Mouse (Mus musculus): ENCODE results near the gene Cpeb3. TPM values are rescaled to one million over a fixed set of nuclear protein-coding genes. Genes with fewer than 3 reads are reported as not detected.

Gene Cpeb3
- polyA plus RNA-seq, 1 experiment, result 3.8 TPM

DNA sequence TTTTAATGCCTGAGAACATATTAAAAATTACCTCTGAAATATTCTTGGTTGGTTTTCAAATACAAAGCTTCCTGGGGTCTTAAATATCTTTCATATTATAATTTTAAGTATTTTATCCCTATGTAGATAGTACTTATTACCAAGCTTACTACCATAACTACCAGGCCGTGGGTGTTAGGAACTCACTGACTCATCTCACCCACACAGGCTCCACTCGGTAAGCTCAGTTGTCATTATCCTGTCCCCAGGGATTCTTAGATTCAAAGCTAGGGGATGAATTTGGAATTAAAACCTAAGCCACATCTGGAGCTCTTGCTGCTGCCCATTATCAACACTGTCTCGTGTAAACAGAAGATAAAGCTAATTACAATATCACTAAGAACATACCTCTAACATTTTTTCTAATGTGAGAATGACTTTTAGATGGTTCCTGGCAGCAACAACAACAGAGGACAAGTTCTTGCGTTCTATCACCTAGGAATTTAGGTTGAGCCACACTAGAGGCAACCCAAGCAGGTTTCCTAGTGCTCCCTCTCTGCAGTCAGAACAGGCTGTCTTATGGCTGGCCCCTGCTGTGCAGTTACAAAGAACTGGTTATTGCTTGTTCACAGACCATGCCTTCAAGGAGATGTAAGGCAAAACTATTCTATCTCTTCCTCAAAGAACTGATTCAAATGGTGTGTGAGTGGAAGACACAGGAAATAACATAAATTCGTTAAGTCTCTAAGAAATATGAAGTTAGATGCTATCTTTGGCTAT, 135.4 kb downstream of the Cpeb3 start:
- H3K27ac ChIP-seq (ENCODE audit: control insufficient read depth, insufficient read depth, low read length), result no peak overlapping the region
- WGBS, result 91% methylated on average over 5 of the region's 5 CpGs
- no peak overlapping the region for H3K4me3 ChIP-seq (ENCODE audit: control insufficient read depth, insufficient read depth, low read length)
- H3K36me3 ChIP-seq (ENCODE audit: control insufficient read depth, insufficient read depth, low read length), result no peaks in the 10 kb centered on the region
- no peaks in the 10 kb centered on the region for H3K27me3 ChIP-seq (ENCODE audit: control insufficient read depth, insufficient read depth, low read length)
- no peak for DNase-seq
- H3K4me1 ChIP-seq (replicated peaks; ENCODE audit: control insufficient read depth, insufficient read depth, low read length), result no peaks in the 10 kb centered on the region
- no peak for TF ChIP-seq POLR2A (IDR thresholded peaks at IDR 0.05; ENCODE audit: control insufficient read depth, extremely low read depth, insufficient read depth, low read length, poor library complexity)
- no peak for TF ChIP-seq CTCF (IDR thresholded peaks at IDR 0.05; ENCODE audit: borderline replicate concordance, control insufficient read depth, extremely low read depth, insufficient read depth, low read length, poor library complexity)

DNA sequence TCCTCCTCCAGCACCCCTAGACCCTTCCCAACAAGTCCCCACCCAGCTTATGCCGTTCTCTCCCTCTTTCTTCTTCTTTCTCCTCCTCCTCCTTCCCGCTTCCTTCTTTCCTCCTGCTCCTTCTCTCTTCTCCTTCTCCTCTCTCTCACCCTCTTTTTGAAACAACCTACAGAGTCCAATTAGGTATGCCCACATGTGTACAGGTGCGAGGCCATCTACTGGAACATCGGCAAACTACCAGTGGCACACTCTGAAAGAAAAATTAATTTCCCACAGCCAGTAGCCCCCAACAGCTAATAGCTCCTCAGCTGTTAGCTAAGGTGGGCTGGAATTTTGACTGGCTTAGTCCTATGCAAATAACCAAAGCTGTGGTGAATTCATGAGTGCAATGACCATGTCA, 139.2 kb downstream of the Cpeb3 start:
- no peak overlapping the region for H3K27ac ChIP-seq (ENCODE audit: control insufficient read depth, insufficient read depth, low read length)
- no peaks in the 10 kb centered on the region for H3K27me3 ChIP-seq (ENCODE audit: control insufficient read depth, insufficient read depth, low read length)
- no peak overlapping the region for H3K4me3 ChIP-seq (ENCODE audit: control insufficient read depth, insufficient read depth, low read length)
- no peaks in the 10 kb centered on the region for H3K4me1 ChIP-seq (replicated peaks; ENCODE audit: control insufficient read depth, insufficient read depth, low read length)
- H3K36me3 ChIP-seq (ENCODE audit: control insufficient read depth, insufficient read depth, low read length), result no peaks in the 10 kb centered on the region
- DNase-seq, result no peak
- WGBS, result 94% methylated on average over 4 of the region's 4 CpGs
- no peak for TF ChIP-seq CTCF (IDR thresholded peaks at IDR 0.05; ENCODE audit: borderline replicate concordance, control insufficient read depth, extremely low read depth, insufficient read depth, low read length, poor library complexity)
- no peak for TF ChIP-seq POLR2A (IDR thresholded peaks at IDR 0.05; ENCODE audit: control insufficient read depth, extremely low read depth, insufficient read depth, low read length, poor library complexity)

DNA sequence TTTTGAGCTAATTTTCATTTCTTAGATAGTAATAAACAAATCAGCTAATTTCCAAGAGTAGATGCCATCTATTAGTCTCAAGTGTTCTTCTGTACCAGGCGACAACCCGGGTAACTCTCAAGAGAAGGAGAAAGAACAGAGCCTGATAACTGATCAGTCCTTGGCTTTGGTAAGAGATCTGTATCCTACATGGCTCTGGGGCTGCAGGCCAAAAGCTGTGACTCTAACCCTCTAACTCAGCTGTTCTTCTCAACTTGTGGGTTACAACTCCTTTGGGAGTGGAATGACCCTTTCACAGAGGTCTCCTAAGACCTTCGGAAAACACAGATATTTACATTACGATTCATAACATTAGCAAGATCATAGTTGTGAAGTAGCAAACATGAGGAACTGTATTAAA, 148.3 kb downstream of the Cpeb3 start:
- H3K27me3 ChIP-seq (ENCODE audit: control insufficient read depth, insufficient read depth, low read length), result no peaks in the 10 kb centered on the region

DNA sequence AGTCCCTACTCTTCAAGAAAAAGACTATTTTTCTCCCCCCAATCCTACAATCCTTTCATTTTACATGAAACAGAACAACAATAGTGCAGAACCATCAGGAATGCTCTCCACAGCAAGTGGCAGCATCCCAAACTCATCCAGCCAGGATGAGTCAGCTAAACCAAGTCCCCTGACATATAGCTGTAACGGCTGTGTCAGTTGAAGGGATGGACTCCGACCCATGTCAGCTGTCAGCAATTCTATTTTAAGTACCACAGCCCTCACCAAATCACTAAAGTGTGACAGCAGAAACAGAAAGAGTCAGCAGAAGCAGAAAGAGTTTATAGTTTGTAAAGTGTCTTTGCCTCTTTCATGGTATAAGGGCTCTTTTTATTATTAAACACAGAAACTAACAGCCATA, 148.8 kb downstream of the Cpeb3 start:
- no peak for TF ChIP-seq POLR2A (IDR thresholded peaks at IDR 0.05; ENCODE audit: control insufficient read depth, extremely low read depth, insufficient read depth, low read length, poor library complexity)
- no peak for TF ChIP-seq CTCF (IDR thresholded peaks at IDR 0.05; ENCODE audit: borderline replicate concordance, control insufficient read depth, extremely low read depth, insufficient read depth, low read length, poor library complexity)
- H3K36me3 ChIP-seq (ENCODE audit: control insufficient read depth, insufficient read depth, low read length), result no peaks in the 10 kb centered on the region
- H3K27me3 ChIP-seq (ENCODE audit: control insufficient read depth, insufficient read depth, low read length), result no peaks in the 10 kb centered on the region
- H3K4me1 ChIP-seq (replicated peaks; ENCODE audit: control insufficient read depth, insufficient read depth, low read length), result no peaks in the 10 kb centered on the region
- no peak for DNase-seq
- no peak overlapping the region for H3K4me3 ChIP-seq (ENCODE audit: control insufficient read depth, insufficient read depth, low read length)
- H3K27ac ChIP-seq (ENCODE audit: control insufficient read depth, insufficient read depth, low read length), result no peak overlapping the region
- 40% methylated on average over 2 of the region's 2 CpGs for WGBS

More for the DNA sequence above, 148.3 kb downstream of the Cpeb3 start:
- H3K27ac ChIP-seq (ENCODE audit: control insufficient read depth, insufficient read depth, low read length), result no peak overlapping the region
- H3K4me3 ChIP-seq (ENCODE audit: control insufficient read depth, insufficient read depth, low read length), result no peak overlapping the region
- H3K36me3 ChIP-seq (ENCODE audit: control insufficient read depth, insufficient read depth, low read length), result no peaks in the 10 kb centered on the region
- WGBS, result 95% methylated on average over 4 of the region's 4 CpGs
- no peak for DNase-seq
- TF ChIP-seq CTCF (IDR thresholded peaks at IDR 0.05; ENCODE audit: borderline replicate concordance, control insufficient read depth, extremely low read depth, insufficient read depth, low read length, poor library complexity) (no peak), POLR2A (IDR thresholded peaks at IDR 0.05; ENCODE audit: control insufficient read depth, extremely low read depth, insufficient read depth, low read length, poor library complexity) (no peak)
- no peaks in the 10 kb centered on the region for H3K4me1 ChIP-seq (replicated peaks; ENCODE audit: control insufficient read depth, insufficient read depth, low read length)

DNA sequence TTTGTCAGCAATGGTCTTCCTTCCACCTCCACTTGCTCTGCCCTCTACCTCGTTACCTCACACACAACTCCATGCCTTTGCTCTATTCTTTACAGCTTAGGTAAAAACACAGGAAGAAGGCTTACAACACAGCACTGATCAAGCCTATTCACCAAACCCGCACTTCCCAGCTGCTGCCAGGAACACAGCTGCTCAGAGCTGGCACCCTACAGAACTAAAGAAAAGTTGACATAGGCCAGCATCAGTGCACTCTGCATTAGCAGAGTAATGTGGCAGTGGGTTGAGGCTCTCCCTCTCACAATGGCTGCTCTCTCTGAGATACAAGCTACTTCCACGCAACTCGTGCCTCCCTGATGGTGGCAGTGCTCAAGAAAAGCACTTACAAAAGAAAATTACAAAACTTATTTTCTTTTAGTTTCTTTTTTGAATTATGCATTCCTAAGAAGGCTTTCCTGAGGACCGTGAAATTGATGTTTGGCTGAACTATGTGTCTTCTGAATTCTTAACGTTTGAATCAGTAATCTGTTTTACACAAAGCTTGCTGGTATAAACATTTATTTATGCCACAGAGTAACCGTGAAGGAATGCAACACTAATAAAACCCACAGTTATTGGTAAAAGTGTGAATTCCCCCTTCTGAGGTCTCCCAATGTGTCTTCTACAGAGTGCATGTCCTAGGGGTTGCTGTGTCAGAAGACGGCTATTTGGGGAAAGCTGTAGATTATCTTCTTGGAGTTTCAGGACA, 151.1 kb downstream of the Cpeb3 start:
- H3K4me3 ChIP-seq (ENCODE audit: control insufficient read depth, insufficient read depth, low read length), result no peak overlapping the region
- H3K36me3 ChIP-seq (ENCODE audit: control insufficient read depth, insufficient read depth, low read length), result no peaks in the 10 kb centered on the region
- no peaks in the 10 kb centered on the region for H3K27me3 ChIP-seq (ENCODE audit: control insufficient read depth, insufficient read depth, low read length)
- TF ChIP-seq POLR2A (IDR thresholded peaks at IDR 0.05; ENCODE audit: control insufficient read depth, extremely low read depth, insufficient read depth, low read length, poor library complexity) (no peak), CTCF (IDR thresholded peaks at IDR 0.05; ENCODE audit: borderline replicate concordance, control insufficient read depth, extremely low read depth, insufficient read depth, low read length, poor library complexity) (no peak)
- no peak for DNase-seq
- no peak overlapping the region for H3K27ac ChIP-seq (ENCODE audit: control insufficient read depth, insufficient read depth, low read length)
- WGBS, result 90% methylated on average over 8 of the region's 8 CpGs
- H3K4me1 ChIP-seq (replicated peaks; ENCODE audit: control insufficient read depth, insufficient read depth, low read length), result no peaks in the 10 kb centered on the region

DNA sequence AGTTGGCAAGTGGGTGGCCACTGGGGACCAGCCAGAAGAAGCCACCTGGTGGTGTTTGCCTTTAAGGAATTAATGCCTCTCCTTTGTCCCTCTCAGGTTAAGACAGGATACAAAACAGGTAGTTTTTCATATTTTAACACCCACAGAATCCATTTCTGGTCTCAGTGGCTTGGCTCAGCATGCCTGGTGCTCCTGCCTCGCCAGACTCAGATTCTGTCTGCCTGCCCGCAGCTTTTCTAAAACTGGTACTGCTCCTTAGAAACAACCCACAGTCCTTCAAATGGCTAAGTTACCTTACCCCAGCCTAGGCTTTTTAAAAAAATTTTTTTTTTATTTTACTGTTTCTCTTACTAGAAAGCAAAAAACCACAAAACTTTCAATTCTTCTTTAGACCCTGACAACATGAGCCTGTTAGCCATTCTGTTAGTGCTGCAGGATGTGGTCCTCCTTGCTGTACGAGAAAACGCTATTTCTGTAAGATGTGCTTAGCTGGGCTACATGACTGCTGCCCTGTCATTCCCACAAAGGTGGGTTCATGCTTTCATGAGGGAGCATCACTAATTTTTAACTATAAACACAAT, 152.3 kb downstream of the Cpeb3 start:
- Histone ChIP-seq H3K27ac (ENCODE audit: control insufficient read depth, insufficient read depth, low read length) (no peak overlapping the region), H3K36me3 (ENCODE audit: control insufficient read depth, insufficient read depth, low read length) (no peaks in the 10 kb centered on the region), H3K4me3 (ENCODE audit: control insufficient read depth, insufficient read depth, low read length) (no peak overlapping the region), H3K27me3 (ENCODE audit: control insufficient read depth, insufficient read depth, low read length) (no peaks in the 10 kb centered on the region), H3K4me1 (replicated peaks; ENCODE audit: control insufficient read depth, insufficient read depth, low read length) (no peaks in the 10 kb centered on the region)
- WGBS, result 20% methylated on average over 4 of the region's 4 CpGs
- TF ChIP-seq CTCF (IDR thresholded peaks at IDR 0.05; ENCODE audit: borderline replicate concordance, control insufficient read depth, extremely low read depth, insufficient read depth, low read length, poor library complexity), result no peak
- TF ChIP-seq POLR2A (IDR thresholded peaks at IDR 0.05; ENCODE audit: control insufficient read depth, extremely low read depth, insufficient read depth, low read length, poor library complexity), result no peak
- no peak for DNase-seq
